Mouse (Mus musculus): ENCODE results near the gene Ugt1a10. TPM values are rescaled to one million over a fixed set of nuclear protein-coding genes. Genes with fewer than 3 reads are reported as not detected.
A peak's percentile ranks its signal among the peaks of the same experiment; 100 is the strongest.
"Not testable (repeated sequence)": the region's sequence is repeated elsewhere in the genome, so short reads cannot be mapped to it uniquely, and the experiment has no call there.

Ugt1a10 gene
- polyA plus RNA-seq, 1 experiment = 0.16 TPM

DNA sequence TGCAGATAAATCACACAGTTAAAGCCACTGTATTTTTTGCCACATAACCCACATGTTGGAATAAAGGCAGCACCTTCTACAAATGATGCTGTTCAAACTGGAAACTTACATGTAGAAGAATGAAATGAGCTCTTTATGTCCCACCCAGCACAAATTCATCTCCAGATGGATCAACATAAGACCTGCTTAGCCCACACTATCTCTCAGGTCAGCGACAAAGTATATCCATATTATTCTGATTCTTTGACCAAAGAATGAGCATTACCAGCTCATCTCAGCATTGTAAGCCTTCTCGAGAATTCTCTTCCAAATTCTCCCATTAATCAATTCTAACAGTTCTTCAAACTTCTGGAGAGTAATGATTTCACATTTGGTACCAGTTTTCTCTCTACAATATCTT, 167.0 kb downstream of the Ugt1a10 start:
- DNase-seq = no peak
- no peaks in the 10 kb centered on the region for H3K36me3 ChIP-seq (ENCODE audit: control insufficient read depth, insufficient read depth, low read length)
- no peak overlapping the region for H3K27ac ChIP-seq (ENCODE audit: control insufficient read depth, insufficient read depth, low read length)
- WGBS = 57% methylated on average over 2 of the region's 2 CpGs
- TF ChIP-seq CTCF (IDR thresholded peaks at IDR 0.05; ENCODE audit: borderline replicate concordance, control insufficient read depth, extremely low read depth, insufficient read depth, low read length, poor library complexity) = no peak
- no peak for TF ChIP-seq POLR2A (IDR thresholded peaks at IDR 0.05; ENCODE audit: control insufficient read depth, extremely low read depth, insufficient read depth, low read length, poor library complexity)
- H3K27me3 ChIP-seq (ENCODE audit: control insufficient read depth, insufficient read depth, low read length) = no peaks in the 10 kb centered on the region
- H3K4me1 ChIP-seq (replicated peaks; ENCODE audit: control insufficient read depth, insufficient read depth, low read length) = no peaks in the 10 kb centered on the region
- H3K4me3 ChIP-seq (ENCODE audit: control insufficient read depth, insufficient read depth, low read length) = no peak overlapping the region

DNA sequence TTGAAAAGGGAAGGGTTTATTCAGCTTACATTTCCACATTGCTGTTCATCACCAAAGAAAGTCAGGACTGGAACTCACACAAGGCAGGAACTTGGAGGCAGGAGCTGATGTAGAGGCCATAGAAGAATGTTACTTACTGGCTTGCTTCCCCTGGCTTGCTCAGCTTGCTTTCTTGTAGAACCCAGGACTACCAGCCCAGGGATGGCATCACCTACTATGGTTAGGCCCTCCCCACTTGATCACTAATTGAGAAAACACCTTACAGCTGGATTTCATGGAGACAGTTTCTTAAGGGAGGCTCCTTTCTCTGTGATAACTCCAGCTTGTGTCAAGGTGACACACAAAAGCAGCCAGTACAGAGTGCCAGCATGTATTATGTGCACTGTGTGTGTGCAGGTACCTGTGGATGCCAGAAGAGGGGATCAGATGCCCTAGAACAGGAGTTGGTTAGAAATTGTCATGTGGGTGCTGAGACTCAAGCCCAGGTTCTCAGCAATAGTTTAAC, 167.9 kb downstream of the Ugt1a10 start:
- DNase-seq; H3K27me3 ChIP-seq (ENCODE audit: control insufficient read depth, insufficient read depth, low read length); H3K4me1 ChIP-seq (replicated peaks; ENCODE audit: control insufficient read depth, insufficient read depth, low read length); H3K27ac ChIP-seq (ENCODE audit: control insufficient read depth, insufficient read depth, low read length); H3K4me3 ChIP-seq (ENCODE audit: control insufficient read depth, insufficient read depth, low read length); H3K36me3 ChIP-seq (ENCODE audit: control insufficient read depth, insufficient read depth, low read length): not testable (repeated sequence)

DNA sequence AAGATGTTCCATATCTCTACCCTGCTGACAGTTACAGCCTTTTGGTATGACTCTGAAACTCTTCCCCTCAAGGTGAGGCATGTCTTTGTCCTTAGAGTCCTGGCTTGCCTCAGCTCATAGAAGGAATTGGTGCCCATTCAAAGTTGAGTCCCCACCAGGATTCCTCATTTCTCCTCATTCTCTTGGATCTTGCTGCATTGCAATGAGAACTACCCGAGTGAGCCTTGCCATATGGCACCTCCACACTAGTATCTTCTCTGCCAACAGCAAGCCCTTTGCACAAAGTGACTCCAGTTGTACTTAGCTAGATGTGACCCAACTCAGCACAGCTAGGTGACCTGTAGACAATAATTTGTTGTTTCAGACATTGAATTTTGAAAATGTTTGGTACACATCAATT, 168.4 kb downstream of the Ugt1a10 start:
- TF ChIP-seq POLR2A (IDR thresholded peaks at IDR 0.05; ENCODE audit: control insufficient read depth, extremely low read depth, insufficient read depth, low read length, poor library complexity) = no peak
- TF ChIP-seq CTCF (IDR thresholded peaks at IDR 0.05; ENCODE audit: borderline replicate concordance, control insufficient read depth, extremely low read depth, insufficient read depth, low read length, poor library complexity) = no peak
- Histone ChIP-seq H3K36me3 (ENCODE audit: control insufficient read depth, insufficient read depth, low read length) (no peaks in the 10 kb centered on the region), H3K4me3 (ENCODE audit: control insufficient read depth, insufficient read depth, low read length) (no peak overlapping the region), H3K27ac (ENCODE audit: control insufficient read depth, insufficient read depth, low read length) (no peak overlapping the region), H3K4me1 (replicated peaks; ENCODE audit: control insufficient read depth, insufficient read depth, low read length) (no peaks in the 10 kb centered on the region), H3K27me3 (ENCODE audit: control insufficient read depth, insufficient read depth, low read length) (no peaks in the 10 kb centered on the region)
- peak; percentile 6 for DNase-seq
- 55% methylated on average over 1 of the region's 1 CpGs for WGBS

DNA sequence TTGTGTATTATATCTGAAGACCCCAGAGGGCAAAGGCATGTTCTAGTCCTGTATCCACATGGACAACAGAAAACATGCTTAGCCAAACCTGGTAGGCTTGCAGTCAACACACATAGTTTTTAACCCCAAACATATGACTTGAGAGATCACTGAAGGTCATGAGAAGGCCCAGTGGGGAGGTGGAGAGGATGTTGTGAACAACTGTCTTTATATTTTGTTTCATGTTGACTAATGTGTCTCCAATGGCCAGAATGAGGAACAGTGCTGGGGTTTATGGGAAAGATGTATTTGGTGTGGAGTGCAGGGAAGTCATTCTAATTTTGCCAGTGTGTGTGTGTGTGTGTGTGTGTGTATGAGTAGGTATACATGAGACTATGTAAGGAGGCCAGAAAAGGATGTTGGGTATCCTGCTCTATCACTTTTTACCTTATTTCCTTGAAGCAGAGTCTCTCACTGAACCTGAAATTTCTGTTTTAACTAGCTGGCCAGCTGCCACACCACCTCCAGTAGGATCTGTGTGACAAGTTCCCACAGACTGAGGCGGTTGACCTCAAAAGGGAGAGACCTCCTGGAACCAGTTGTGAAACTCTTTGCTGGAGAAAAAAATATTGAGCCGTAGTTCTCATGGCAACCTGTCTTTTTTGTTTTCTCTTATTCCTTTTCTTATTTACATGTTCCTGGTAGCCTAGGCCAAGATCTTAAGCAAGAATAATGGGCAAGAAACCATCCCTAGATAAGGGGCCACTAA, 169.0 kb downstream of the Ugt1a10 start:
- DNase-seq = peak; percentile 3
- H3K27me3 ChIP-seq (ENCODE audit: control insufficient read depth, insufficient read depth, low read length) = no peaks in the 10 kb centered on the region
- TF ChIP-seq POLR2A (IDR thresholded peaks at IDR 0.05; ENCODE audit: control insufficient read depth, extremely low read depth, insufficient read depth, low read length, poor library complexity) (no peak), CTCF (IDR thresholded peaks at IDR 0.05; ENCODE audit: borderline replicate concordance, control insufficient read depth, extremely low read depth, insufficient read depth, low read length, poor library complexity) (no peak)
- H3K36me3 ChIP-seq (ENCODE audit: control insufficient read depth, insufficient read depth, low read length) = no peaks in the 10 kb centered on the region
- H3K27ac ChIP-seq (ENCODE audit: control insufficient read depth, insufficient read depth, low read length) = no peak overlapping the region
- 73% methylated on average over 2 of the region's 2 CpGs for WGBS
- no peaks in the 10 kb centered on the region for H3K4me1 ChIP-seq (replicated peaks; ENCODE audit: control insufficient read depth, insufficient read depth, low read length)
- no peak overlapping the region for H3K4me3 ChIP-seq (ENCODE audit: control insufficient read depth, insufficient read depth, low read length)

DNA sequence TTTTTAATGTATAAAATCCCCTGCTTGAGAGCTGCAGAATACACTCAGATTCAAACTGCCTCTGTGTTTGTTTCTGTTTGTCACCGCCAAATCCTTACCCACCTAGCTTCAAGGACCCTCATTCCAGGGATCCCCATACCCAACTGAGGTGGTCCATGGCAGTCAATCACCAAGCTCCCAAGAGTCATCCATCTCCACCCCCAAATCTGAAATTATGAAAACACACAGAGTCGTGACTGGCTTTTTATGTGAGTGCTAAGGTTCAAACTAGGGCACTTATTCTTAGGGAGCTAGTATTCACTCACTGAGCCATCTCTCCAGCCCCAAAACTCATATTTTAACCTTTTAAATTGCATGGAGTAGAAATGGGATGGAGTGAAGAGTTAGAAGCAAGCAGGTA, 170.1 kb downstream of the Ugt1a10 start:
- H3K36me3 ChIP-seq (ENCODE audit: control insufficient read depth, insufficient read depth, low read length); H3K4me3 ChIP-seq (ENCODE audit: control insufficient read depth, insufficient read depth, low read length); H3K4me1 ChIP-seq (replicated peaks; ENCODE audit: control insufficient read depth, insufficient read depth, low read length); DNase-seq; H3K27me3 ChIP-seq (ENCODE audit: control insufficient read depth, insufficient read depth, low read length); H3K27ac ChIP-seq (ENCODE audit: control insufficient read depth, insufficient read depth, low read length): not testable (repeated sequence)
- WGBS = 48% methylated on average over 2 of the region's 2 CpGs

DNA sequence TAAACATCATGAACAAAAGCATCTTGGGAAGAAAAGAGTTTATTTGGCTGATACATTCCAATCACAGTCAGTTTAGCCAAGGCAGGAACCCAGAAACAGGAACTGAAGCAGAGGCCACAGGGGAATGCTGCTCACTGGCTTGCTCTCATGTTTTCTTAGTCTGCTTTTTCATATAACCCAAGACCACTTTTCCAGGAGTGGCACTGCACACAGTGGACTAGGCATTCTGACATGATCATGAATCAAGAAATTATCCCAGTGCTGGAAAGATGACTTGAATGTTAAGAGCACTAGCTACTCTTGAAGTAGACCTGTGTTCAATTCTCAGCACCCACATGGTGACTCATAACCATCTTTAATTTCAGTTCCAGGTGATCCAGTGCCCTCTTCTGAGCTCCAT, 170.6 kb downstream of the Ugt1a10 start:
- Histone ChIP-seq H3K27me3 (ENCODE audit: control insufficient read depth, insufficient read depth, low read length) (no peaks in the 10 kb centered on the region), H3K36me3 (ENCODE audit: control insufficient read depth, insufficient read depth, low read length) (no peaks in the 10 kb centered on the region), H3K4me1 (replicated peaks; ENCODE audit: control insufficient read depth, insufficient read depth, low read length) (no peaks in the 10 kb centered on the region), H3K27ac (ENCODE audit: control insufficient read depth, insufficient read depth, low read length) (no peak overlapping the region), H3K4me3 (ENCODE audit: control insufficient read depth, insufficient read depth, low read length) (no peak overlapping the region)
- TF ChIP-seq POLR2A (IDR thresholded peaks at IDR 0.05; ENCODE audit: control insufficient read depth, extremely low read depth, insufficient read depth, low read length, poor library complexity) (no peak), CTCF (IDR thresholded peaks at IDR 0.05; ENCODE audit: borderline replicate concordance, control insufficient read depth, extremely low read depth, insufficient read depth, low read length, poor library complexity) (no peak)
- DNase-seq = peak; percentile 1

DNA sequence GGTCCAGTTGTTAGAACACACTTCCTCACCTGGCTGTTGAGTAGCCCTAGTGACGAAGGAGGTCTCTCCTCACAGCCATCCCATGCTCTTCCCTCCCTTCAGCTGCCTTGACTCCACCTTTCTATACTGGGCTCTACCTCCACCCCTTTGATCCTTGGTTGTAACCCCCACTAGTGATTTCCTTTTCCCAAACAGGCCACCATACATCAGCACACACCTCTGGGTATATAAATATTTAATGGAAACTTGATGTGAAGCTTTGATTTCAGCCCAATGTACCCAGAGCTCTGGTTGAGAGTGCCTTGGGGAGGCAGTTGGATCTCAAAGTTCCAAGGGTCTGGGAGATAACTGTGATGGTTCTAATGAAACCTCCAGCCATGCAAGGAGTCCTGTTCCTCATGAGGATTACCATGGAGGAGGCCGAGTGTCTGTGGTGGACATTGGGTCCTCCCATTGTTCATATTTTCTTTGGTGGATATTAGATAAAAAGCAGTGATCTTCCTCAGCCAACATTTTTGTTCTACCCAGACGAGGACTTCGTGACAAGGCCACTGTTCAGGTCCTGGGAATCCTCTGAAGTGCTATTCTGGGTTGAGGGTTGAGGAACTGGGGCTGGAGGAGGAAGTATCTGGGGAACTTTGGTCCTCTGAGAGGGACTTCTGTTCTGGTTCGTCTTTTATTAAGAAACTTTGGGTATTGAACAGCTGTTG, 171.6 kb downstream of the Ugt1a10 start, which contains the start of gene Mroh2a:
Mroh2a (plus strand) TSS at position 317 of the 710 bp plus-strand sequence.
- 50% methylated on average over 5 of the region's 5 CpGs for WGBS
- DNase-seq = peak; percentile 9
- no peak for TF ChIP-seq POLR2A (IDR thresholded peaks at IDR 0.05; ENCODE audit: control insufficient read depth, extremely low read depth, insufficient read depth, low read length, poor library complexity)
- Histone ChIP-seq H3K27me3 (ENCODE audit: control insufficient read depth, insufficient read depth, low read length) (no peaks in the 10 kb centered on the region), H3K4me1 (replicated peaks; ENCODE audit: control insufficient read depth, insufficient read depth, low read length) (no peaks in the 10 kb centered on the region), H3K4me3 (ENCODE audit: control insufficient read depth, insufficient read depth, low read length) (no peak within 1 kb of the TSS), H3K27ac (ENCODE audit: control insufficient read depth, insufficient read depth, low read length) (no peak within 1 kb of the TSS), H3K36me3 (ENCODE audit: control insufficient read depth, insufficient read depth, low read length) (no peaks in the 10 kb centered on the region)
